Mouse (Mus musculus): ENCODE results near the gene Tomm20.
"Not testable (repeated sequence)": the region's sequence is repeated elsewhere in the genome, so short reads cannot be mapped to it uniquely, and the experiment has no call there.

The Tomm20 gene

GRCm38 (mm10) chr8:126945730-126946163, at the start of gene Tomm20:
Tomm20 (minus strand) TSS chr8:126945844.
- DNase-seq (ENCODE audit: extremely low read depth, insufficient read length, low spot score), result peak; percentile 97

GRCm38 (mm10) chr8:126994506-126994905, 48.9 kb upstream of the Tomm20 start:
- DNase-seq (ENCODE audit: extremely low read depth, insufficient read length, low spot score), result no peak

GRCm38 (mm10) chr8:126989363-126990153, 43.9 kb upstream of the Tomm20 start:
- no peak for DNase-seq (ENCODE audit: extremely low read depth, insufficient read length, low spot score)

GRCm38 (mm10) chr8:126988346-126989006, 42.8 kb upstream of the Tomm20 start:
- DNase-seq (ENCODE audit: extremely low read depth, insufficient read length, low spot score), result no peak

GRCm38 (mm10) chr8:126986495-126986894, 40.9 kb upstream of the Tomm20 start:
- DNase-seq (ENCODE audit: extremely low read depth, insufficient read length, low spot score), result peak; percentile 19

GRCm38 (mm10) chr8:126980046-126980445, 34.4 kb upstream of the Tomm20 start:
- DNase-seq (ENCODE audit: extremely low read depth, insufficient read length, low spot score), result peak; percentile 32

GRCm38 (mm10) chr8:126979091-126979920, 33.7 kb upstream of the Tomm20 start:
- DNase-seq (ENCODE audit: extremely low read depth, insufficient read length, low spot score), result no peak

GRCm38 (mm10) chr8:126978535-126978934, 32.9 kb upstream of the Tomm20 start:
- not testable (repeated sequence) for DNase-seq (ENCODE audit: extremely low read depth, insufficient read length, low spot score)

GRCm38 (mm10) chr8:126978028-126978427, 32.4 kb upstream of the Tomm20 start:
- no peak for DNase-seq (ENCODE audit: extremely low read depth, insufficient read length, low spot score)

GRCm38 (mm10) chr8:126976608-126977348, 31.1 kb upstream of the Tomm20 start:
- no peak for DNase-seq (ENCODE audit: extremely low read depth, insufficient read length, low spot score)

- DNase-seq (ENCODE audit: extremely low read depth, insufficient read length, low spot score), result peak; percentile 24
These were observed 30.1 kb upstream of the Tomm20 start for GRCm38 (mm10) chr8:126975706-126976105.

GRCm38 (mm10) chr8:126974511-126974910, 28.9 kb upstream of the Tomm20 start:
- DNase-seq (ENCODE audit: extremely low read depth, insufficient read length, low spot score), result no peak

- DNase-seq (ENCODE audit: extremely low read depth, insufficient read length, low spot score), result no peak
These were observed 28.1 kb upstream of the Tomm20 start for GRCm38 (mm10) chr8:126973686-126974265.

GRCm38 (mm10) chr8:126972649-126973048, 27.0 kb upstream of the Tomm20 start:
- DNase-seq (ENCODE audit: extremely low read depth, insufficient read length, low spot score), result no peak

- DNase-seq (ENCODE audit: extremely low read depth, insufficient read length, low spot score), result no peak
These were observed 26.5 kb upstream of the Tomm20 start for GRCm38 (mm10) chr8:126972102-126972501.

GRCm38 (mm10) chr8:126971314-126971664, 25.6 kb upstream of the Tomm20 start:
- no peak for DNase-seq (ENCODE audit: extremely low read depth, insufficient read length, low spot score)

- peak; percentile 94 for DNase-seq (ENCODE audit: extremely low read depth, insufficient read length, low spot score)
These were observed 25.1 kb upstream of the Tomm20 start, which contains the start of gene Rbm34 for GRCm38 (mm10) chr8:126970579-126971313. Rbm34 (minus strand) TSS chr8:126971071.

GRCm38 (mm10) chr8:126969546-126969945, 23.9 kb upstream of the Tomm20 start:
- no peak for DNase-seq (ENCODE audit: extremely low read depth, insufficient read length, low spot score)

- no peak for DNase-seq (ENCODE audit: extremely low read depth, insufficient read length, low spot score)
These were observed 22.5 kb upstream of the Tomm20 start for GRCm38 (mm10) chr8:126968107-126968506.

Data from 3134 (cell line).